Mouse (Mus musculus): ENCODE measurements around the gene Ace3. TPM values are rescaled to one million over a fixed set of nuclear protein-coding genes. Genes with fewer than 3 reads are reported as not detected.
"Not testable (repeated sequence)": the region's sequence is repeated elsewhere in the genome, so short reads cannot be mapped to it uniquely, and the experiment has no call there.

The Ace3 gene
- polyA plus RNA-seq, 1 experiment = not detected

DNA sequence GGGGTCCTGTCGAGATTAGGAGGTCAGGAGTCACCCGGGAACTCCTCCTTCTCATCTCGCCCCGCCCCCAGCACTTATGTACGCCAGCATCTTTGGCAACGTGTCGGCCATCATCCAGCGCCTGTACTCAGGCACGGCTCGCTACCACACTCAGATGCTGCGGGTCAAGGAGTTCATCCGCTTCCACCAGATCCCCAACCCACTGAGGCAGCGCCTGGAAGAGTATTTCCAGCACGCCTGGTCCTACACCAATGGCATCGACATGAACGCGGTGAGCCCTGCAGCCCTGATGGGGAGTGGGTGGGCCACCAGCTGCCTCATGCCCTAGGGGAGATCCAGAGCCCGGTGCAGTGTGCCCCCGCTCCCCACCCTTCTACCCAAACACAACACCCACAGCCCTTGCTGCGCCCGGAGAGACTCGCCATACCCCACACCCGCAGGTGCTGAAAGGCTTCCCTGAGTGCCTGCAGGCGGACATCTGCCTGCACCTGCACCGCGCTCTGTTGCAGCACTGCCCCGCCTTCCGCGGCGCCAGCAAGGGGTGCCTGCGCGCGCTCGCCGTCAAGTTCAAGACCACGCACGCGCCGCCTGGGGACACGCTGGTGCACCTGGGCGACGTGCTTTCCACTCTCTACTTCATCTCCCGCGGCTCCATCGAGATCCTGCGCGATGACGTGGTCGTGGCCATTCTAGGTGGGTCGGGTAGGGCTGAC, 25.7 kb downstream of the Ace3 start:
- peak; percentile 74 for DNase-seq (ENCODE audit: low read depth)
- no peak for TF ChIP-seq CTCF (IDR thresholded peaks at IDR 0.05; ENCODE audit: borderline replicate concordance, extremely low read depth, insufficient read depth, insufficient read length)
- TF ChIP-seq POLR2A (IDR thresholded peaks at IDR 0.05; ENCODE audit: borderline replicate concordance, extremely low read depth, insufficient read depth, insufficient read length, poor library complexity, severe bottlenecking) = no peak

DNA sequence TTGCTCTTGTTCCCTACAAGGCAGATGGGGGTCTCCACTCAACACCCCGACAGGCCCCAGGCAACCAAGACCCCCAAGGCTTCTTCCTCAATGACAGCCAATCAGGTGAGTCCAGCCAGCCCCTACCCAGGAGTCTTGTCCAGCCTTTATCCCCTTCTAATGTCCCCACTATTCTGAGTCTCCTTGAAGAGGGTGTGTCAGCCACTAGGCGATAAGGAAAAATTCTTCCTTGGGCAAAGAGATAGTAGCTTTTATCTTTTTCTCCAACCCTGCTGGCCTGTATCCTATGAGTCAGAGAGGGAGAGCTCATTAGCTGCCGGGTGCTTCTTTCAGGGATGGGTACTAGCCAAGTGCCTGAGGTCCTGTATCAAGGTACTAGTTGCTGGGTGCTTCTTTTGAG, 31.3 kb downstream of the Ace3 start:
- DNase-seq (ENCODE audit: low read depth) = no peak
- no peak for TF ChIP-seq POLR2A (IDR thresholded peaks at IDR 0.05; ENCODE audit: borderline replicate concordance, extremely low read depth, insufficient read depth, insufficient read length, poor library complexity, severe bottlenecking)
- no peak for TF ChIP-seq CTCF (IDR thresholded peaks at IDR 0.05; ENCODE audit: borderline replicate concordance, extremely low read depth, insufficient read depth, insufficient read length)

- peak; percentile 50 for DNase-seq (ENCODE audit: low read depth)
- TF ChIP-seq POLR2A (IDR thresholded peaks at IDR 0.05; ENCODE audit: borderline replicate concordance, extremely low read depth, insufficient read depth, insufficient read length, poor library complexity, severe bottlenecking) (no peak), CTCF (IDR thresholded peaks at IDR 0.05; ENCODE audit: borderline replicate concordance, extremely low read depth, insufficient read depth, insufficient read length) (peak; percentile 72)
These were observed 32.1 kb downstream of the Ace3 start for GRCm38 (mm10) chr11:106026465-106027151.

DNA sequence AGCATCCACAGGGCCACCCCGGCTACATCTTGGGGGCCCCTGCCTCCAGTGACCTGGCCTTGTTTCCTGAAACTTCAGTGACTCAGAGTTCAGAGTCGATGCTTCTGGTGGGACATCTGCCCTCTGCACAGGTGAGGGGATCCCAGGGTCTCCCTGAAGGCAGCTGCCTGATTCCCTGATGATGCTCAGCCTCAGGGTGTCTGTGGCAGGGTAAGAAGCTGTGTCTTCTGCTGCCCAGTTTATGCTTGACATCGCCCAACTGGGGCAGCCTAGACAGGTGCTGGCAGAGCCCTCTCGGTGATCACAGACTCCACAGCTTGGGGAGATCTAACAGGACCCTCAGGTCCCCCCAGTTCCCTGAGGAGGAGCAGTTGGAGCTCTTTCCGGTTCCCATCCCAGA, 33.1 kb downstream of the Ace3 start:
- TF ChIP-seq CTCF (IDR thresholded peaks at IDR 0.05; ENCODE audit: borderline replicate concordance, extremely low read depth, insufficient read depth, insufficient read length) = no peak
- TF ChIP-seq POLR2A (IDR thresholded peaks at IDR 0.05; ENCODE audit: borderline replicate concordance, extremely low read depth, insufficient read depth, insufficient read length, poor library complexity, severe bottlenecking) = no peak
- DNase-seq (ENCODE audit: low read depth) = no peak

DNA sequence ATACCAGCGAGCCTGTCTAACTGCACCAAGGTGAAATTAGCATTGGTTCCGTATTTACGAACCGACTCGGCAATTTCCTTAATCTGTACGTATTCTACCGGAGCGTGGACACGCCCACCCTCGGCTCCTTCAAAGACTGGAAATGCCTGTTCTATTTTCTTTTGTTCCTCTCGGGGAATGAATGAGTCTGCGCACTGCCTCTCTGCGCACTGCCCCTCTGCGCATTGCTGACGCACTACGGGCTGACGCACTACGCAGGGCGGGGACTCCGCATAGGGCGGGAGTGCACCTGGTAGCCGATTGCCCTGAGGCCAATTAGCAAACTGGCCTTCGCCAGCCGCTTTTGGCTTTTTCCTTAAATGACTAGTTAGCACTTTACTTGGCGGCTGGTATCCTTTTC, 37.6 kb downstream of the Ace3 start:
- not testable (repeated sequence) for DNase-seq (ENCODE audit: low read depth)

- no peak for TF ChIP-seq POLR2A (IDR thresholded peaks at IDR 0.05; ENCODE audit: borderline replicate concordance, extremely low read depth, insufficient read depth, insufficient read length, poor library complexity, severe bottlenecking)
- no peak for TF ChIP-seq CTCF (IDR thresholded peaks at IDR 0.05; ENCODE audit: borderline replicate concordance, extremely low read depth, insufficient read depth, insufficient read length)
- DNase-seq (ENCODE audit: low read depth) = peak; percentile 79
These were observed 39.0 kb downstream of the Ace3 start for GRCm38 (mm10) chr11:106033491-106033919.

- TF ChIP-seq CTCF (IDR thresholded peaks at IDR 0.05; ENCODE audit: borderline replicate concordance, extremely low read depth, insufficient read depth, insufficient read length) (no peak), POLR2A (IDR thresholded peaks at IDR 0.05; ENCODE audit: borderline replicate concordance, extremely low read depth, insufficient read depth, insufficient read length, poor library complexity, severe bottlenecking) (no peak)
- DNase-seq (ENCODE audit: low read depth) = no peak
These were observed 40.5 kb downstream of the Ace3 start for GRCm38 (mm10) chr11:106034986-106035385.

DNA sequence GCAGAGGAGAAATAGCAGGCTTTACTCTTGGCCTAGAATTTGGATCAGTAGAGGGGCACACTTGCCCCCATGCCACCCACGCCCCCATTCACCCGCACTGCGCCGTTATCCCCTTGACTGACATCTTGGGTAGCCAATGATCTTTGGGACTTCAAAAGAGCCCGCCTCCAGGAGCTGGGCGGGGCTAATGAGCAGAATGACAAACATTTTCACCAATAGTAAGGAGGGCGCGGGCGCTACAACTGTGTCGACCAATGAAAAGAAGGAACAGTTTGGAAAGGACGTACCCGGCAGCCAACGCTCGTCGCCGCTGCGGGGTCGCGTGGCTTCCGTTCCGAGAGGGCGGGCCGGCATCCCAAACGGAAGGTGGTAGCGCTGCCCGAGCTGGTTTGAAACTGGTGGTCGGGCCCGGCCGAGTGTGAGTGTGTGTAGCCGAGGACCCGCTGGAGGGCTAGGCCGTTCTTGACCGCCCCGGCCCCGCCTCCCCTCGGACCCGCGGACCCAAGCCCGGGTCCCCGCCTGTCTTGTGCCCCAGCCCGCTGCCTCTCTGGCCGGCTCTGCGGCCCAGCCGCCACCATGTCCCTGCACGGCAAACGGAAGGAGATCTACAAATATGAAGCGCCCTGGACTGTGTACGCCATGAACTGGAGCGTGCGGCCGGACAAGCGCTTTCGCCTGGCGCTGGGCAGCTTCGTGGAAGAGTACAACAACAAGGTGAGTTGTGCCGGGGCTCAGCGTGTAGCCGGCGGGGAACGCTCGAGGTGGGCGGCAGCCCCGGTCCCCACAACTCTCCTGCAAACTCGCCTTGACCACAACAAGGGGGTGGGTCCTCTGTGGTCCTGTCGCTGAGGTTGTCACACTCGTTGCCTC, 42.3 kb downstream of the Ace3 start, which contains the start of gene Dcaf7:
Gene Dcaf7 (plus strand): TSS at position 325 of the 870 bp plus-strand sequence.
- peak; percentile 99 for DNase-seq (ENCODE audit: low read depth)
- TF ChIP-seq POLR2A (IDR thresholded peaks at IDR 0.05; ENCODE audit: borderline replicate concordance, extremely low read depth, insufficient read depth, insufficient read length, poor library complexity, severe bottlenecking) = peak; percentile 43; the same call in 1 of the 2 replicates
- TF ChIP-seq CTCF (IDR thresholded peaks at IDR 0.05; ENCODE audit: borderline replicate concordance, extremely low read depth, insufficient read depth, insufficient read length) = no peak

GRCm38 (mm10) chr11:106037418-106037751, 42.9 kb downstream of the Ace3 start:
- DNase-seq (ENCODE audit: low read depth) = peak; percentile 91
- TF ChIP-seq POLR2A (IDR thresholded peaks at IDR 0.05; ENCODE audit: borderline replicate concordance, extremely low read depth, insufficient read depth, insufficient read length, poor library complexity, severe bottlenecking) (no peak), CTCF (IDR thresholded peaks at IDR 0.05; ENCODE audit: borderline replicate concordance, extremely low read depth, insufficient read depth, insufficient read length) (no peak)

DNA sequence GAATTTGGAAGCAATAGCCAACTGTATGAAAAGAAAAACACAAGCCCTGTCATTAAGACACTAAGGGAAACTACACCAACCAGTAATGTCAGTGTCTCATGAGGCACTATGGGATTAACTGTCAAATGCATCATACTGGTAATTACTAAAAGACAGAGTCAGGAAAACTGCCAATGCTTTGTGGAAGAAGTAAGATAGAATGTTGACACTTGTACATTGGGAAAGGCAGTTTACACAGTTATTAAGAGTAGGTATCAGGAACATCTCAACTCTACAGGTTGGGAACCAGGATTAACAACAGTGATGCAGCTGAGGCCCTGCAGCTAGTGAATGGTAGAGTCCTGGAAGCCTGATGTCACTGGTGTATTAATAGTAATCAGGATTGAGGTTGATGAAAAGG, 49.9 kb downstream of the Ace3 start:
- TF ChIP-seq POLR2A (IDR thresholded peaks at IDR 0.05; ENCODE audit: borderline replicate concordance, extremely low read depth, insufficient read depth, insufficient read length, poor library complexity, severe bottlenecking) = no peak
- TF ChIP-seq CTCF (IDR thresholded peaks at IDR 0.05; ENCODE audit: borderline replicate concordance, extremely low read depth, insufficient read depth, insufficient read length) = no peak

GRCm38 (mm10) chr11:106045256-106045655, 50.8 kb downstream of the Ace3 start:
- DNase-seq (ENCODE audit: low read depth) = no peak
- TF ChIP-seq CTCF (IDR thresholded peaks at IDR 0.05; ENCODE audit: borderline replicate concordance, extremely low read depth, insufficient read depth, insufficient read length) (no peak), POLR2A (IDR thresholded peaks at IDR 0.05; ENCODE audit: borderline replicate concordance, extremely low read depth, insufficient read depth, insufficient read length, poor library complexity, severe bottlenecking) (no peak)

More for the DNA sequence above, 49.9 kb downstream of the Ace3 start:
- DNase-seq (ENCODE audit: low read depth) = no peak
